Mouse (Mus musculus) frontal cortex, postnatal 14 days (tissue): ENCODE results near the gene Pcdh15.

Experiments used
- DNase-seq, 2 experiments: peaks; one replicate each; pipeline ENCODE4 v3.0.0; 2022; ENCODE audit warnings: low spot score in 2 of 2

The Pcdh15 gene

DNA sequence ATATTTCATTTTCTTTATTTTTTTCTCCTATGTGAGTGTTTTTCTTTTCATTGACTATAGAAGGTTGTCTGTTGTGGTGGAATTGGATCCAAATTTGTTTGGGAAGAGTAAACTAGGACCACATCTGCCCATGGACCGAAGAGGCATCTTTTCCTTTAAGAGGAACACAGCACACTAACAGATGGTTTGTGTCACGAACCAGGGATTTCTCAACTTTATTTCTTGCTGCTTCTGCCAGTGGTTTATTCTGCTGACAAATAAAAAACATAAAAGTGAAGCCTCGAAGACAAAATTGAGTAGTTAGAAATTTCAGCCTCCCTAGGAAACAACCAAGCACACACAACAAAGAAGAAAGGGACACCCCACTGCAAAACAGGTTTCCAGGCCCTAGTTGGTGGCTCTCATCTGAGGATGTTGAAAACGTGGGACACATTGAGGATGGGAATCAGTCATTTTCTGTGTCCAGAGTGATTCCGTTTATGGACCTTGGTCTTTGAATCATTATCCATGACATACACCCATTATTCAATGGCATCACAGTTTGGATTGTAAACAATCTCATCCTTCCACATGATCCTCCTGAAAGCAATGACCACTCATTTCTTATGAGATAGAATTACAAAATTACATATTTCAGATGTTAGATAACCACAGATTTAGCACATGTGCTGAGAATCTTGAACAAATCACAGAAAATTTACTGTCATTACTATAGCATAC is 1206.5 kb downstream of the Pcdh15 start:
- DNase-seq, result no peak

GRCm38 (mm10) chr10:74307035-74307434 is 1207.9 kb downstream of the Pcdh15 start:
- no peak for DNase-seq

DNA sequence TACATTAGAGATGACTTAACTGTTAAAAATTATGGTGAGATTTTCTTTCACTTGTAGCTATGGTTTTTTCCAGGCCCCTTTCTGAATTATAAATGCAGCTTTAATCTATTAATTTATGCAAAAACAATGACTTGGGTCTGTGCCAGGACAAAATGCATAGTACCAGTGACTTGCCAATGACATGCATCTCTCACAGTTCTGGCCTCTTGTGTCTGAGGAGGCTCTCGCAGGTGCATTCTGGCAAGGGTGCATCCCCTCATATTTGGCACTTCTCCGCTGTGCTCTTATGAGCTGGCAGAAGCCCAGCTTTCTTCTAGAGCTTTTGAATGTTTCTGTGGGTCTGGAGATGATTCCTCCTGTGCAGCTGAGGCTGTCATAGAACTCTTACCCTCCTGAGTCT is 1216.9 kb downstream of the Pcdh15 start:
- no peak for DNase-seq

DNA sequence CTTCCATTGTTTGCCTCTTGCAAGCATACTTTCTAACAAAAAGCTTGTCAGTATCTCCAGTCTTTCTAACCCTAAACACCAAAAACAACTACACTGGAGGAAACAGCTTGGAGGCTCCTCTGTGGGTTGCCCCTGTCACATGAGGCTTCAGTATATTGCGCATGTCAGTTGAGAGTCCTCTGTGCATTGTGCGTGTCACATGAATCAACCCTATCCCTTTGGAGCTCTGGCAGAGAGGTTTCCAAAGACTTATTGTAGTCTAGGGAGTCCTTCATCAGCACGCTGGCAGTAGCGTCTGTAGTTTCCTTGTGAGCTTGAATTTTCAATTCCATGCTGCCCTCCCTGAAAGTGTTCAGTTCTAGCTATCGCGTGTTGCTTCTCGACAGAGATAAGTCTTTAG is 1236.3 kb downstream of the Pcdh15 start:
- no peak for DNase-seq

- no peak for DNase-seq
These were observed 1240.4 kb downstream of the Pcdh15 start for GRCm38 (mm10) chr10:74339247-74340160.

DNA sequence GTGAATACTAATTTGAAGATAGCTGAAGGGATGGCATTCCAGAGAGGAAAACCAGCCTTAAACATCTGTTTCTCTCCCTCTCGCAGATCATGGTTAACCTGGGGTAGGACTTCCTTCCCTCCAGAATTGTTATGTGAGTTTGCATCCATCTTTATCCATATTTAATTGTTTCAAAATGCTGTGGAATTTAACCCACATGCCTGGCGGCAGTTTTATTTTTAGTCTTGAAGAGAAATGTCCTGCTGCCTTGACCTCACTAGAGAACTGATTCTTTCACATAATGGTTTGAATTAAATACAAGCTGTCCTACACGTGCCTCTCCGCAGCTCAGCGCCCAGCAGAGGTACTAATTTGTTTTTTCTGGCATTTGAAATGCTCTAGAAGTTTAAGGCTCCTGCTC is 1260.4 kb downstream of the Pcdh15 start:
- DNase-seq, result no peak

GRCm38 (mm10) chr10:74378697-74379096 is 1279.6 kb downstream of the Pcdh15 start:
- DNase-seq, result no peak

GRCm38 (mm10) chr10:74379276-74380134 is 1280.4 kb downstream of the Pcdh15 start:
- DNase-seq, result no peak

GRCm38 (mm10) chr10:74387538-74388499 is 1288.7 kb downstream of the Pcdh15 start:
- DNase-seq, result no peak

DNA sequence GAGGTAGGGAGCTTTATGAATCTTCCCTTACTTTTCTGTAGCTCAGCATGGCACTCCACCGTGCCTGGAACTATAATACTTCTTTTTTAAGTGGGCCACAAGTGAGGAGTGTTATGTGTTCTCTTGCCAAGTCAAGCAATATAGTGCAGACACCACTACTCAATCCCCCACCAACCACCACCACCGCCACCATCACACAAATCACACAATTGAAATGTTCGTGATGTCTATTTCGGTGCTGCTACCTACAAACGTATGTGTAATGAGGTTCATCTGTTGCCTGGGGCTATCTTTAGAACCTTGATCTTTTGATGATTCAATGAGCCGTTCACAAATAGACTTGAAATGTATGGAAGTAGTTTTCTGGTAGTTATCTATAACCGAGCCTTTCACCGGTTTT is 1304.0 kb downstream of the Pcdh15 start:
- peak; percentile 7 to 10 for DNase-seq

DNA sequence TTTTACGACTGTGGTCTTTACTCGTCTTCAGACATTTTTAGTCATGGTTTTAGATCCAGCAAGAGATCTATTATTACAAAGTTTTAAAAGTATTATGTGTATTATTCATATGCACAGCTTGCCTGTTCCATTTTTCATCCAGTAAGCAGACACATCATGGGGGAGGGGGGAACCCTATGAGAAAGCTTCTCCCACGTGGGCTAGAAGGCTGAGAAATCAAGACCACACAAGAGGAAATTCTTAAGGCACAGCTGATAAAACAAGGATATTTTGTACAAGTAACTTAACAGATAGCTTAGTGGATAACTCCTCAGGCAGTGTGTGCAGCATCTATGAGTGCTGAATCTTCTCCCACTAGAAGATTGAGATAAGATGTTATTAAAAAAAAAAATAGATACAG is 1314.9 kb downstream of the Pcdh15 start:
- no peak for DNase-seq

- no peak for DNase-seq
These were observed 1315.8 kb downstream of the Pcdh15 start for GRCm38 (mm10) chr10:74414945-74415344.

DNA sequence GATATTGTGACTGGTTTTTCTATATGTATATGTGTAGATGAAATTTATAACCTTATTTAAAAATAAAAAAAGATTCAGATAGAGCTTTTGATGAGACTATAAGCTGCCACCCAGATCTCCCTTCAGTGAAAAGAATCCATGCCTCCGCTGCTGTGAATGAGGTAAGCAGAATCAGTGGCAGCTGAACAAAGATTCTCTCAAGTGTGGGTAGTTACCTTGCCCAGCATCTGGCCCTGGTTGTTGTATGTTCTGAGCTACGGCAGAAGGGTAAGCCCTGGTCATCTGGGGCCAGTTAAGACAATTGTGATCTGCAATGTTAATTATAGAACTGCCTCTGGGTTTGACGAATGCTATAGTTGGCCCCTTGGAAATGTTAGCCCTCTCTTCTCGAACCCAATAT is 1316.2 kb downstream of the Pcdh15 start:
- no peak for DNase-seq

DNA sequence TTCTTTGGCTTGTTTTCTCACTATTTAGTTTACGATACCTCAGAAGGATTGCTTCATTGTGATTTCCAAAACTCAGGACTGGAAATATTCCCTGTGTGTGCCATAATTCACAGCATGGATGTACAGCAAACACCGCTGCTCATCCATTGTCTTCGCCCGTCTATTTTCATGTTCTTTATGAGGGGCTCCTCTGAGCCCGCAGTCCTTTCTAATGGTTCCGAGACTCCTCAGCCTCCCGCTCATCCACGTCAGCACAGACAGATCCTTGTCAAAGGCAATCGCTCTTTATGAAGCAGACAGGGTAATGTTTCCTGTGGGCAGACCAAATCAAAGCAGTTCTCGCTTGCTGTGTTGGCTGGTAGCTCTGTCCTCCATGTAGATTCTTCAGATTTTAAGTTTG is 1316.8 kb downstream of the Pcdh15 start:
- DNase-seq, result no peak

DNA sequence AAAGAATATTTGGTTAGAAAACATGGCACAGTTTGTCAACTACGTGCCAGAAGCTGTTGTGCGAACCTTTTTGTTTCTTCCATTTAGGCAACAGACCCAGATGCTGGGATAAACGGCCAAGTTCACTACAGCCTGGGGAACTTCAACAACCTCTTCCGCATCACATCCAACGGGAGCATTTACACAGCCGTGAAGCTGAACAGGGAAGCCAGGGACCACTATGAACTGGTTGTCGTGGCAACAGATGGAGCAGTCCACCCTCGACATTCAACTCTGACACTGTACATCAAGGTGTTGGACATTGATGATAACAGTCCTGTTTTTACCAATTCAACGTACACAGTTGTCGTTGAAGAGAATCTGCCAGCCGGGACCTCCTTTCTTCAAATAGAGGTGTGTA is 1350.9 kb downstream of the Pcdh15 start:
- no peak for DNase-seq

DNA sequence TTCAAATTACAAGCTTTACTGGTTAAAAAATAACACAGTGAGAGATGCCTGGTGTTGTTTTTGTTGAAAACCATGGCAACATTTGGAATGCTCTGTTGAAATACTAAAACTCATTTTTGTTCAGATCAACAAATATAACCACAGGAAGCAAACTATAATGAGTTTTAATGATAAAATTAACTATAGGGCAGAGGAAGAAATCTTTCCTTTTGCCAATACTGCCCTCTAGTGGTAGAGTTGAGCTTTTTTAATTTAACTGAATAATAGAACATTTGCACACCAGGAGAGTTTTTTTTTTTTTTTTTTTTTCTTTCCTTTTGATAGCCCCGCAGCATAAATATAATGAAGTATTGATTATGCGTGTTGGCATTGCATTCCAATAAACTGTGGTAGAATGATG is 1364.8 kb downstream of the Pcdh15 start:
- DNase-seq, result no peak

- DNase-seq, result no peak
These were observed 1381.6 kb downstream of the Pcdh15 start for GRCm38 (mm10) chr10:74480779-74481178.

- DNase-seq, result no peak
These were observed 1413.2 kb downstream of the Pcdh15 start for GRCm38 (mm10) chr10:74512315-74512714.

GRCm38 (mm10) chr10:74513743-74514142 is 1414.6 kb downstream of the Pcdh15 start:
- no peak for DNase-seq

- DNase-seq, result no peak
These were observed 1439.2 kb downstream of the Pcdh15 start for GRCm38 (mm10) chr10:74538371-74538770.

GRCm38 (mm10) chr10:74555326-74555725 is 1456.2 kb downstream of the Pcdh15 start:
- no peak for DNase-seq
